Mouse (Mus musculus): Measurements from ENCODE around the gene Scyl2.

DNA sequence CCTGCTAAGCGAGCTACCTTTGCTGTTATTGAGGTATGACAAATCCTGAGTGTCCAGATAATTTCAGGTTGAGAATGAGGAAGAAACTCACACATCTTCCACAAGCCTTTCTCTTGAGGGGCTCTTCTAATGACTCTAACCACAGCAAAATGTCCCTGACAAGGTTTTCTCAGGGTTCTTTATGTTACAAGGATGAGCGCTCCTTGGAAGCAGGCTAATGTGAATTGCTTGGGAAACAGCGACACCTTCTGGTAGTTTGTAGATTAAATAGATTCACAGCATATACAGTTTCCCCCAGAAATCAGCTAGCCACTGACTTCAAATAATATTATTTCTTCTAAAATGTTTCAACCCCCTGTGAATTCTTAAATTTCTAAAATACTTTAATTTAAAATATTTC lies 56.0 kb downstream of the Scyl2 start:
- peak; percentile 79 for TF ChIP-seq CTCF (IDR thresholded peaks at IDR 0.05; ENCODE audit: low read depth)
- TF ChIP-seq EP300 (IDR thresholded peaks at IDR 0.05; ENCODE audit: low read depth): no peak
